Mouse (Mus musculus) T-cell, adult 66 days (primary cell): ENCODE results near the gene Tmem229b. TPM values are rescaled to one million over a fixed set of nuclear protein-coding genes. Genes with fewer than 3 reads are reported as not detected.

Source experiments
- total RNA-seq, 2 experiments: library from RNA; stranded (reverse); gene quantifications; 3 replicates in 1 of 2; 4 replicates in 1 of 2; pipeline ENCODE4 v1.2.4; 2023

Gene Tmem229b
- 10 to 100 TPM; 55.7 to 61.1 TPM for total RNA-seq

GRCm38 (mm10) chr12:79007126-79007753 is at the start of gene Tmem229b:
Gene Tmem229b, minus strand, starts transcription at chr12:79007627.

GRCm38 (mm10) chr12:79028911-79029861 is 21.8 kb upstream of the Tmem229b start, which contains the start of gene Plekhh1:
Gene Plekhh1, plus strand, starts transcription at chr12:79029163.

Other genes with a start within 250 kb of the Tmem229b start
- 10 to 100 TPM; 92.1 to 96.1 TPM for gene Atp6v1d, start 146.0 kb downstream of the Tmem229b start, total RNA-seq
- gene Eif2s1, start 145.8 kb downstream of the Tmem229b start, total RNA-seq: 10 to 100 TPM; 61.6 to 69.5 TPM
- not detected for gene Plek2, start 100.7 kb downstream of the Tmem229b start, total RNA-seq
- gene Plekhh1, start 21.5 kb upstream of the Tmem229b start, total RNA-seq: under 1 TPM; 0.61 to 0.86 TPM
- gene Pigh, start 82.0 kb upstream of the Tmem229b start, total RNA-seq: 1 to 10 TPM; 7.1 TPM
- not detected for gene Arg2, start 123.2 kb upstream of the Tmem229b start, total RNA-seq
- 10 to 100 TPM; 78.3 to 79.4 TPM for gene Vti1b, start 165.0 kb upstream of the Tmem229b start, total RNA-seq
- gene Rdh11, start 184.7 kb upstream of the Tmem229b start, total RNA-seq: 10 to 100 TPM; 17.3 to 18.9 TPM
- 1 to 10 TPM; 1.7 to 2.9 TPM for gene Rdh12, start 201.3 kb upstream of the Tmem229b start, total RNA-seq